Mouse (Mus musculus): ENCODE measurements around the gene Serpinb5. TPM values are rescaled to one million over a fixed set of nuclear protein-coding genes. Genes with fewer than 3 reads are reported as not detected.

Gene Serpinb5
- not detected in 2 replicates for polyA plus RNA-seq (2012)

GRCm38 (mm10) chr1:106860847-106861246 lies at the start of gene Serpinb5:
Gene Serpinb5, plus strand, starts transcription at chr1:106861173.
- no peak for TF ChIP-seq GATA1 (IDR thresholded peaks at IDR 0.05; ENCODE audit: low read length)

DNA sequence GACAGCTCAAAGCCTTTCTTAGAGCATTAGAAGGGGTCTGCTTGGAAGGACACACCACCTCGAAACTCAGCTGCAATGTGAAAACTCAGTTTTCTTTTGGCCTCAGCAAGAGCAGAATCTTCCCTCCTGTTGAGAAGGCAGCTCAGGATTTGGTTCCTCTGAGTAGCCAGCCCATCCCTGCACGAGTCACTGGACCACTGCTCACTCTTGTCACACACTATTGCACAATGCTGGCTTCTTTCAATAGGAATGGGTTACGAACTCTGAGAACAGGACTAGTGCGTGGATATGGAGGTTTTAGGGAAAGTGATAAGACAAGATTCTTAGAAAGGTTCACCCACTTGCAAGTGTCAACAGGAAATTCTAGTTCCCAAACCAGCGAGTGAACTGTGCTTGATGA lies 46.1 kb upstream of the Serpinb5 start:
- TF ChIP-seq GATA1 (IDR thresholded peaks at IDR 0.05; ENCODE audit: low read length), result no peak

GRCm38 (mm10) chr1:106815265-106815664 lies 45.7 kb upstream of the Serpinb5 start:
- TF ChIP-seq GATA1 (IDR thresholded peaks at IDR 0.05; ENCODE audit: low read length), result no peak

GRCm38 (mm10) chr1:106816766-106817165 lies 44.2 kb upstream of the Serpinb5 start:
- TF ChIP-seq GATA1 (IDR thresholded peaks at IDR 0.05; ENCODE audit: low read length), result no peak

DNA sequence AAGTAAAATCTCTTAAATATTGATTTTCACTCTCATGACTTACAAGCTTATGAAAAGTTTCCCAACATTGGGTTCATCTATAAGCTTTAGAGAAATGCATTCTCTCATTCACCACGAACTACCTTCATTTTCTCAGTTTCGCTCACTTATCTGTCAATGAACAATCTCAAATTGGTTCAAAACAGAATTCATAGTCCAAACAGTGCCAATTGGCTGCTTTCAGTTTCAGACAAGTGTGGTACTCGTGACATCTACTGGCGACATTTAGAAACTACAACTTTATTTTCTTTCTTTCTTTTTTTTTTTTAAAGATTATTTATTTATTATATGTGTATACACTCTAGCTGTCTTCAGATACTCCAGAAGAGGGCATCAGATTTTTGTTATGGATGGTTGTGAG lies 42.6 kb upstream of the Serpinb5 start:
- TF ChIP-seq GATA1 (IDR thresholded peaks at IDR 0.05; ENCODE audit: low read length), result no peak

DNA sequence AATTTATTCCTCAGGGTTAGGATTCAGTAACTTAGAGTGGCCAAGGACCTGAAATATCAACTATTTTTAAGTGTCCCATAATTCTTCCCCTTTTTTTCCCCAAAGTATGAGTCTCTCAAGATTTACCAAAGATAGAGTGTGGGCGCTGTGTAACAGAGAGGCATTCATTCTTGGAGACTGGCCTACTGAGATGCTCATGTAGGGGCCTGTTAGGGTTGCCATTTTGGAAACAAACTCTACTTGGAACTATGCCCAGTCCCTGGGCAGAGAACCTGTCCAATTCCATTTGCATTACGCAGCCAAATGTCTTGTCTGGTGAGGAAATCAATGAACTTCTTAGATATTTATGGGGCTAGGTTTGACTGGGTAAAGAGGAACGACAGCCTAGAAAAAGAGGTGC lies 38.7 kb upstream of the Serpinb5 start:
- no peak for TF ChIP-seq GATA1 (IDR thresholded peaks at IDR 0.05; ENCODE audit: low read length)

DNA sequence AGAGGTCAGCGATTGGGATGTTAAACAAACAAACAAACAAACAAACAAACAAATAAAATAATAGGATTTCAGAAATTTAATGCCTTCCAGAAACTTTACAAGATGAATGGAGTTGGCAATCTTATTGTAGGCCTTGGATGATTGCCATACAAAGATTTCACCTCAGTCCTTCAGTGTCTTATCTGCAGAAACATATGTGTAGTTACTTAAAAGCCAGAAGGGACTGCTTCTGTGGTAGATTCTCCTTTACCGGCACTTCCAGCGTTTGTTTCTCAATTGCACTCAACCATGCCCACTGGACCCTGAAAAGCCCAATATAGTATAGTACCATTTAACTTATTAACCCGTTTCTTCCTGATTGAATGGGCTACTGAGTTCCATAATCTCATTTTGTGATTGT lies 32.2 kb upstream of the Serpinb5 start:
- no peak for TF ChIP-seq GATA1 (IDR thresholded peaks at IDR 0.05; ENCODE audit: low read length)

DNA sequence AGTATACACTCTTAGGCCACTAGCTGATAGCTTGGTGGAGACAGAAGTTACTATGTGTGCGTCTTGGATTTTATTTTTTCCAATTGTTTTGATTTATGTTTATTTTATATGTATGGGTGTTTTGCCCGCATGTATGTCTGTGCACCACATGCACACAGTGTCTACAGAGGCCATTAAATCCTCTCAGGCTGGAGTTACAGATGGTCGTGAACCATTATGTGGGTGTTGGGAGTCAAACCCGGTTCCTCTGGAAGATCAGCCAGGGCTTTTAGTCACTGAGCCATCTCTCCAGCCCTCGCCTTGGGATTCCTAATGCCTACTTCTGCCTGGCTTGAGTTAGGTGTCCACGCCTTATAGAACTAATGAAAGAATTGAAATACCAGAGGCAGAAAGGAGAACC lies 4.6 kb downstream of the Serpinb5 start:
- TF ChIP-seq GATA1 (IDR thresholded peaks at IDR 0.05; ENCODE audit: low read length), result no peak

- TF ChIP-seq GATA1 (IDR thresholded peaks at IDR 0.05; ENCODE audit: low read length), result no peak
These were observed 5.1 kb downstream of the Serpinb5 start for GRCm38 (mm10) chr1:106866029-106866428.

DNA sequence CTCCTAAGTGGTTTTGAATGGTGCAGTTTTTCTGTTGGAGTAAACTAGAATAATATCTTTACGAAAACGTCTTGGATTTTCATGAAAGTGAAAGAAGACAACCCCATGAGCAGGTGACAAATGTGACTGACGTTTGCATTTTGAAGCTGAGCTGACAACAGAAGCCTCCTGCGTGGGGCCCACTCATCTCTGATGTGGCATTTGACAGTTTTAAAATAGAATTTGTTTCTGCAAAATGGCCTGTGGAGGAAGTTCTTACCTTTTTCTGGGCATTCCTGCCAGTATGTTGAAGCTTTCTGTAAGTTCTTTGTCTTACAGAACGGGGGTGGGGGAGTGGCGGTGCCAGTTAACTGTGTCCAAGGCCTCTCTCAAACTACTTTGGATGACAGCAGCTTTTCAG lies 5.8 kb downstream of the Serpinb5 start:
- TF ChIP-seq GATA1 (IDR thresholded peaks at IDR 0.05; ENCODE audit: low read length), result no peak

DNA sequence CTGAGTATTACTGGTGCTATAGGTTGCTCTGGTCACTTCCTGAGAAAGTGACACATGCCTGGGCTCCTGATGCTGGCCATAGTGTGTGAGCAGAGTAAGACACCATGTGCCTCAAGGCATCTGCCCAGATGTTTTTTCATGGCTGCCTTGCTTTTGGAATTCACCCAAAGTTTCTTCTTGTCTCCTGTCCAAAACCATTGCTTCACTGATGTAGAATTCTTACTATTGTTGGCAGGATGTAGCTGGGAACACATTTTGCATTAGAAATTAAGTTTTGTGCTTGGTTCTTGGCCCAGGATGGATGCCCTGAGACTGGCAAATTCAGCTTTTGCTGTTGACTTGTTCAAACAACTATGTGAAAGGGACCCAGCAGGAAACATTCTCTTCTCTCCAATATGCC lies 9.0 kb downstream of the Serpinb5 start:
- no peak for TF ChIP-seq GATA1 (IDR thresholded peaks at IDR 0.05; ENCODE audit: low read length)

DNA sequence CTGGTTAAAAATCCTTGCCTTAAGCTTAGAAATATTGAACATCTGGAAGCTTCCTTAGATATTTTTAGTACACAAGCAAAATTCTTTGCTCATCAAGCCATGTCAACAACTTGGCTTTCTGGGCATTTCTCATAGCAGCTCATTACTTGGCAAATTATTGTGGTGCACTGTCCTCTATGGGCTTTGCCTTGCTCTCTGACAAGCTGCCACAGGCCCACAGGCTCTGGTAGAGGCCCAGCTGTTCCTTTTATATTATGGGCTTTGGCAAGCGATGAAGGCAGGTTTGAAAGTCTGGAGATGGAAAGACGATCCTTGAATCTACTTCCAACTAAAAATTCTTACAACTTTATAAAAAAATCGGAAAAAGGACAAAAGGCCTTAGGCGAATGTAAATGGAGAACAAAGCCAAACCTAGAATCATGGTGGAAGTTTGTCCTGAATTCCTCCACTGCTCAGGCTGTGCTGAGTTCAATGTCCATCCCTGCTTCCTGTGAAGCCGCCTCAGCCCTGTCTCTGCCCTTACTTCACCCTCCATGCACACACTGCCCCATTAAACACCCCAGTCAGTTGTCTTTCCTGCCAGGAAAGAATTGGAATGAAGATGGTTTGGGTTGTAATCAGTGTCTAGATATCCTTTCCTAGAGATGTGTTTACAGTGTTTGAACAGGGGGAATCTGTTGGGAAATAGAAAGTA lies 14.4 kb downstream of the Serpinb5 start:
- no peak for TF ChIP-seq GATA1 (IDR thresholded peaks at IDR 0.05; ENCODE audit: low read length)

DNA sequence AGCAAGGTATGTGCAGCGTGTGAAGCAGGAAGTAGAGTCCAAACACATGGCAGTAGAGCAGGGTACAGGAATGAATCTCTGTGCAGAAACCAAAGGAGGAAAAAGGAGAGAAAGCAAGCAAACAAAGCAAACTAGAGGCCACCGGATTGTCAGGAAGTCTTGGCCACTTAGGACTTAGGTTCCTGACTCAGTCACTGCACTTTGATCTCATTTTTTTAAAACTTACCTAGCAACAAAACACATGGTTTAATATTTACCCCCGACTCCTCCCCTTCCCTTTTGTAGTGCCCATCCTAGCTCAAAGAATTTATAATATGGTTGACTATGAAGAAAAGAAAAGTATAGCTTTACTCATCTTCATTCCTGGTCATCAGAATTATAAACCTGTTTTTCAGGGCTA lies 15.2 kb downstream of the Serpinb5 start:
- no peak for TF ChIP-seq GATA1 (IDR thresholded peaks at IDR 0.05; ENCODE audit: low read length)

- no peak for TF ChIP-seq GATA1 (IDR thresholded peaks at IDR 0.05; ENCODE audit: low read length)
These were observed 21.8 kb downstream of the Serpinb5 start for GRCm38 (mm10) chr1:106882723-106883122.

GRCm38 (mm10) chr1:106883369-106883768 lies 22.4 kb downstream of the Serpinb5 start:
- no peak for TF ChIP-seq GATA1 (IDR thresholded peaks at IDR 0.05; ENCODE audit: low read length)

GRCm38 (mm10) chr1:106883812-106884211 lies 22.8 kb downstream of the Serpinb5 start:
- no peak for TF ChIP-seq GATA1 (IDR thresholded peaks at IDR 0.05; ENCODE audit: low read length)

DNA sequence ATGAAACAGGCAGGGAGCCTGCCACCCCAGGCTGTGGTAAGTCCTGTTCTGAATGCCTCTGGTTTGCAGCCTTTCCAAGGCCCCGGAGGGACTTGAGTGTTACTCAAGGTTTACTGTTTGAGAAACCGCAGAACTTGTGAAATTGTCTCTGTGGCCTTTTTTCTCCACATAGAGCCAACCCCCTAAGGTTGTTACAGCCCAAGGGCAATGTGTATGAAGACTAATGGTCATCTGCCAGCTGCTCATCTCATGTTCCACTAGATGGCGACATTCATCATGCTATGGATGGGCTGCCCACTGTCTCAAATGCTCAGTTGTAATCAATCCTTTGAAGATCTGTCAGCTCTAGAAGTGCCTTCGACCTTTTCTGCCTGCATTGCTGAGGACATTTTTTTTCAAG lies 40.4 kb downstream of the Serpinb5 start:
- no peak for TF ChIP-seq GATA1 (IDR thresholded peaks at IDR 0.05; ENCODE audit: low read length)

GRCm38 (mm10) chr1:106931954-106932353 lies 71.0 kb downstream of the Serpinb5 start:
- TF ChIP-seq GATA1 (IDR thresholded peaks at IDR 0.05; ENCODE audit: low read length), result no peak

Other genes starting within 250 kb of the Serpinb5 start
- 1.4 and 1.6 TPM in 2 replicates for gene Bcl2, start 146.9 kb upstream of the Serpinb5 start, polyA plus RNA-seq (2012)
- 16.1 and 16.7 TPM in 2 replicates for gene Kdsr, start 101.4 kb upstream of the Serpinb5 start, polyA plus RNA-seq (2012)
- gene Vps4b, start 64.4 kb upstream of the Serpinb5 start, polyA plus RNA-seq (2012), result 35.8 and 43.0 TPM in 2 replicates
- not detected in 2 replicates for gene Serpinb12, start 73.3 kb downstream of the Serpinb5 start, polyA plus RNA-seq (2012)
- not detected in 2 replicates for gene Serpinb13, start 119.8 kb downstream of the Serpinb5 start, polyA plus RNA-seq (2012)
- gene Serpinb3a, start 191.1 kb downstream of the Serpinb5 start, polyA plus RNA-seq (2012), result not detected in 2 replicates
- gene Serpinb3d, start 222.3 kb downstream of the Serpinb5 start, polyA plus RNA-seq (2012), result not detected in 2 replicates